Mouse (Mus musculus) cerebellum, postnatal 4 days (tissue): ENCODE measurements around the gene Ubxn1.
A peak's percentile ranks its signal among the peaks of the same experiment; 100 is the strongest.
"Not testable (repeated sequence)": the region's sequence is repeated elsewhere in the genome, so short reads cannot be mapped to it uniquely, and the experiment has no call there.

Source experiments
- DNase-seq, 2 experiments: peaks; one replicate each; pipeline ENCODE4 v3.0.0; 2022; ENCODE audit warnings: low spot score in 2 of 2, mixed read lengths in 1 of 2

Gene Ubxn1

DNA sequence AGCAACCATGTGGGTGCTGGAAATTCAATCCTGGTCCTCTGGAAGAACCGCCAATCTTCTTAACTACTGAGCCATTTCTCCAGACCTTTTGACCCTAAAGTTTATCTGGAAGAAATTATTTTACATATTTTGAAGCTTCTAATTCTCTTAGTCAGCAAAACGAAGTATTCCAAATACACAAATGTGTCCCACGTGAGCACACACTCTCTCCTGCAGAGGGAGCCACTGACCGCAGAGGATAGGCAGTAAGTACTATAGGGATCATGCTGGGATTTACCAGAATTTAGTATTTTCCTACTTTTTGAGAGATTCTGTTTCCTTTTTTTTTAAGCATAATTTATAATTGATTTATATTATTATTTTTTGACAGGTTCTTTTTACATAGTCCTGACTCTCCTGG, 13.6 kb upstream of the Ubxn1 start:
- no peak for DNase-seq

DNA sequence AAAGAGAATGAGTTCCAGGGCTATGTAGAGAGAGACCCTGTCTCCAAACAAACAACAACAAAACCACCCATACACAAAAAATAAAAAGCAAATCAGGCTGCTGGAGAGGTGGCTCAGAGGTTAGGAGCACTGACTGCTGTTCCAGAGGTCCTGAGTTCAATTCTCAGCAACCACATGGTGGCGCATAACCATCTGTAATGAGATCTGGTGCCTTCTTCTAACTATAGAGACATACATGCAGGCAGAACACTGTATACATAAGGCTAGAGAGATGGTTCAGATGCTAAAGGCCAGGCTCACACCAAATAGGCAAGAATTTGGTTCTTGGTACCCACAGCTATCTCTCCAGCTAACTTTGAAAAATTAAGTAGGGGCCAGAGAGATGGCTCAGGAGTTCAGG, 12.3 kb upstream of the Ubxn1 start:
- DNase-seq, result no peak

DNA sequence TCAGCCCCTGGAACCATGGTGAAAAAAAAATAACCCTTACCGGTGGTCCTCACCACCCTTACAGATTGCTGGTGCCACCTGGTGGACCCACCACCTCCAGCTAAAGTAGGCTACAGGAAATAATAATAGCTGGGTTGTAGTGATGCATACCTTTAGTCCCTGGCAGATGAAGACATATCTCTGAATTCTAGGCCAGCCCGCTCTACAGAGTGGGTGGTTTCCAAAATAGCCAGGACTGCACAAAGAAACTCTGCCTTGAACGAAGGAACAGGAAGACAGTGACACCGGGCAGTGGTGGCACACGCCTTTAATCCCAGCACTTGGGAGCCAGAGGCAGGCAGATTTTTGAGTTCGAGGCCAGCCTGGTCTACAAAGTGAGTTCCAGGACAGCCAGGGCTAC, 7.0 kb upstream of the Ubxn1 start:
- DNase-seq, result no peak

DNA sequence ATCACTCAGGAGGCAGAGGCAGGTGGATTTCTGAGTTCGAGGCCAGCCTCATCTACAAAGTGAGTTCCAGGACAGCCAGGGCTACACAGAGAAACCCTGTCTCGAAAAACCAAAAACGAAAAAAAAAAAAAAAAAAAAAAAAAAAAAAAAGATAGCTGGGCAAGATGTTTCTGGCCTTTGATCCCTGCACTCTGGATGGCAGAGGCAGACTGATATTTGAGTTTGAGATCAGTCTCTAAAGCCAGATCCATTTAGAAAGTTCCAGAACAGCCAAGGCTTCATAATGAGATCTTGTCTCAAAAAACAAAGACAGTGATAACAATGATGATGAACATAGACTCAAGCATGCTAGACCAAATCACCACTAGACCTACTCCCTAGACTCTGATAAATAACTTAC, 915 bp upstream of the Ubxn1 start:
- DNase-seq, result not testable (repeated sequence)

DNA sequence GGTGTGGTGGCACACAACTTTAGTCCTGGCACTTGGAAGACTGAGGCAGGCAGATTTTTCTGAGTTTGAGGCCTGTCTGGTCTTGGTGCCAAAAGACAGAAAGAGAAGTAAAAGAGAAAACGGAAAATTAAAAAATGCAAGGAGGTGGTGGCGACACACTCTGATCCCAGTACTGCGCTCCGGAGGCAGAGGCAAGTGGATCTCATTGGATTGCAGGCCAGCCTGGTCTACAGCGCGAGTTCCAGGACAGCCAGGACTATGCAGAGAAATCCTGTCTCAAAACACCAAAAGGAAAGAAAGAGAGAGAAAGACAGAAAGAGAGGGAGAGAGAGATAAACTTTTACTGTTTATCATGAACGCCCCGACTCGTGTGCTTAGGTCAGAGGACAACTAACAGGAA, 458 bp upstream of the Ubxn1 start:
- DNase-seq, result no peak

DNA sequence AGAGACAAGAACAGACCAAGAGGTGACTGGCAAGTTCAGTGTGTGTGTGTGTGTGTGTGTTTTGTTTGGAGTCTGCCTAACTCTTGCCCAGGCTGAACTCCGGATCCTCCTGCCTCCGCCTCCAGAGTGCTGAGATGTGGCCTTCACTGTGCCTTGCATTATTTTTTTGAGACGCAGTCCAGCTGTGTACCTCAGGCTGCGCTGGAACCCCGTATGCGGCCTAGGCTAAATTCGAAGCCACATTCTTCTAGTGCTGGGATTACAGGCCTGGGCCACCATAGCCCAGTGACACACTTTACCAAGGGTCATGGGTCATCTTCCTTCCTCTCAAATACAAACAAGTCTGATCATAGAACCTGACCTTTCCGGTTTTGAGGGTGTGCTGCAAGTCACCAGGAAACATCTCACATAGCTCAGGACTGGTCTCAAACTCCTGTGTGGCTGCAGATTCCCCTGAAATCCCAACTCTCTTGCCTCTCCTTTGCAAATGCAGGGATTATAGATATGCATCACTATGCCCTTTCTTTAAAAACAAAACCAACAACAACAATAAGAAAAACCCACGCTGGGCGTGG, 1.1 kb downstream of the Ubxn1 start:
- no peak for DNase-seq

DNA sequence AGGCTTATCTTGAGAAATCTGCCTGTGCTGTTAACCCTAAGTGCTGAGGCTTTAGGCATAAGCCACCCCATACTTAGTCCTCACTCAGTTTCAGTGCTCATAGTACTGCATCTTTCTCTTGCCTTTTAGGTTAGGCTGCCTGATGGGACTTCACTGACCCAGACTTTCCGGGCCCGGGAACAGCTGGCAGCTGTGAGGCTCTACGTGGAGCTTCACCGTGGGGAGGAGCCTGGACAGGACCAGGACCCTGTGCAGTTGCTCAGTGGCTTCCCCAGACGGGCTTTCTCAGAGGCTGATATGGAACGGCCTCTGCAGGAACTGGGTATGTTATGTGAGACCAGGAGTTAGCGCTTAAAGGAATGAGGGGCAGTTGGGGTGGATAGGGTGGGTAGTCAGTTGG, 3.7 kb downstream of the Ubxn1 start:
- DNase-seq, result no peak

DNA sequence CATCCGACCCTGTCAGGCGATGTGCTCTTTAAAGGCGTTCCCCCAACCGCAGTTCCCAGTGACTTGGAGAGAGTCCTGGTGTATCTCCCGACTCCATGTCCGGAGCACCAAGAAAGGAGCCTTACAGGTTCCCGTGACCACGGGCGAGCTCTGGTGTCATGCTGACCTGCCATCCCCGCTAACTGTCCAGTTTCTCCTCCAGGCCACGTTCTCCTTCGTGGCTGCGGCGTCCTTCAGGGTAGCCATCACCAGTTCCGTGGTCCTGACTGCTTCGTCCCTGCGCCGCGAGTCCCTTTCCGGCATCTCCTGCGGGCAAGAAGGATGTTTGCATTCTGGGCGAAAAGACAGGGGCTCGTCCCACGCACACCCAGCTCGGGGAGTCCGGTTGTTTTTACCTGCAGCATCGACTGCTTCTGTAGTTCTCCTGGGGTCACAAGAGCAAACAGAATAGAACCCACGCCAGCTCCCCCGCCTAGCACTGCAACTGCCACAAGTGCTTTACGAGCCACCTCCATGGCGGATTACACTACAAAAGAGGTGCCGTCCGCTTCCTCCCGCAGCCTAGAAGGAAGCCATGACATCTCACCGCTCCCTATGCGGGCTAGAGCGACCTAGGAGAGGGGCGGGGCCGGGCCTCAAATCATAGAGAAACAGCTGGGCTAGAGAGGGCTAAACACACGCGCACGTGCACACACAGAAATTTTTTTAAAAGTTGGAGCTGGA, 9.2 kb downstream of the Ubxn1 start, which contains the start of gene Uqcc3:
Gene Uqcc3 (minus strand): TSS at position 613 of the 723 bp plus-strand sequence.
- DNase-seq, result peak; percentile 73 to 84

DNA sequence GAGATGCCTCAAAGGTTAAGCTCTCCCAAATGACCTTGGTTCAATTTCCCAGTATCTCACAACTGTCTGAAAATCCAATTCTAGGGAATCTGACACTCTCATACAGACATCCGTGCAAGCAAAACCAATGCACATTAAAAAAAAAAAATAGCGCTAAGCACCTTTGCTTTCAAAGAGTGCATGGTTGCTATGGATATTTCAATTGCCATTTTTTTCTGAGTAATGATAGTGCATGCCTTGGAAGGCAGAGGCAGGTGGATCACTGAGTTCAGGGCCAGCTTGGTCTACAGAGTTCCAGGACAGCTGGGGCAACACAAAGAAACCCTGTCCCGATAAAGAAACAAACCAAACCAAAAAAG, 9.7 kb downstream of the Ubxn1 start:
- DNase-seq, result no peak

DNA sequence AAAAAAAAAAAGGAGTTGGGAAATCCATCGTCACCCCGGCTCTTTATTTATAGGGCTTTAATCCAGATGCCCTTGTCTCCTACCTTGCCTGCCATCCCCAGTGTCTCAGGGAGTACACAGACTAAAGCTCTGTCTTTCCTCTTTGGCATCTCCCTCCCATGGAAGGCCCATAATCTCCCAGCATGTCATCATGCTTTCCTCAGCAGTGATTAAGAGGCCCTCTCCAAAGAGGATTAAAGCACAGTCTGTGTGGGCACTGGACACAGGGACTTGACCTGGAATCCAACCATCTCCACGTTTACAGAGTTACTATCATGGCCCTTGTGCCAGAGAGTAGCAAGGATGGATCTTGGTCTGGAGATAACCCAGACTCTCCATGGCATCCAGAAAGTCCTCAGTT, 12.3 kb downstream of the Ubxn1 start, which contains the start of the genes Lbhd1 and Gm49403:
Gene Lbhd1 (plus strand): TSS at position 117 of the 400 bp plus-strand sequence.
Gene Gm49403 (plus strand): TSS at position 315 of the 400 bp plus-strand sequence.
- DNase-seq, result no peak

DNA sequence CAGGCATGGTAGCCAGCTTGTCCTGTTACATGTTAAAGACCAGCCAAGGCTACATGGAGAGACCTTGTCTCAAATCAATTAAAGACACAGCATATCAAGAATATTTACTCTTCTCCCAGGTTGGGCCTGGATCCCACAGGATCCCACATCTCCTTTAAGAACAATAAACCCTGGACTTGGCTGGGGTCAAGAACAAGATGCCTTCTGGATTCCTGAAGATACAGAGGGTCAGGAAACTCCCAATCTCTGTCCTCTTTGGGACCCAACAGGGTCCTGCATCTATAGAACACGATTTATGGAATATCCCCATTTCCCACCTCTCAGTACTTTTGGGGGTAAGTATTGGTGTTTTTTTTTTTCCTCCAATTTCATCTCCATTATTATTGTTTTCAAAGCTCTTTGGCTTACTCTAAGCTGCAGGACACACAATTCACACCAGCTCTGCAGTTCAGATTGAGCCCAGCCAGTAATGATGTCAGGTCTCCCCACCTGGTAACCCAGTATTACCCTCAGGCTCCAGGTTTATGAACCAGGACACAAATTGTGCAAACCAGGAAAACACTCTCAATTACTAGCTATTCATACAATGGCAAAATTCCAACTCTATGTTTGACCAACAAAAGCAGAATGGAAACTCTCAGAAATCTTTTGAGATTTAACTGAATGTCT, 15.8 kb downstream of the Ubxn1 start:
- DNase-seq, result no peak

DNA sequence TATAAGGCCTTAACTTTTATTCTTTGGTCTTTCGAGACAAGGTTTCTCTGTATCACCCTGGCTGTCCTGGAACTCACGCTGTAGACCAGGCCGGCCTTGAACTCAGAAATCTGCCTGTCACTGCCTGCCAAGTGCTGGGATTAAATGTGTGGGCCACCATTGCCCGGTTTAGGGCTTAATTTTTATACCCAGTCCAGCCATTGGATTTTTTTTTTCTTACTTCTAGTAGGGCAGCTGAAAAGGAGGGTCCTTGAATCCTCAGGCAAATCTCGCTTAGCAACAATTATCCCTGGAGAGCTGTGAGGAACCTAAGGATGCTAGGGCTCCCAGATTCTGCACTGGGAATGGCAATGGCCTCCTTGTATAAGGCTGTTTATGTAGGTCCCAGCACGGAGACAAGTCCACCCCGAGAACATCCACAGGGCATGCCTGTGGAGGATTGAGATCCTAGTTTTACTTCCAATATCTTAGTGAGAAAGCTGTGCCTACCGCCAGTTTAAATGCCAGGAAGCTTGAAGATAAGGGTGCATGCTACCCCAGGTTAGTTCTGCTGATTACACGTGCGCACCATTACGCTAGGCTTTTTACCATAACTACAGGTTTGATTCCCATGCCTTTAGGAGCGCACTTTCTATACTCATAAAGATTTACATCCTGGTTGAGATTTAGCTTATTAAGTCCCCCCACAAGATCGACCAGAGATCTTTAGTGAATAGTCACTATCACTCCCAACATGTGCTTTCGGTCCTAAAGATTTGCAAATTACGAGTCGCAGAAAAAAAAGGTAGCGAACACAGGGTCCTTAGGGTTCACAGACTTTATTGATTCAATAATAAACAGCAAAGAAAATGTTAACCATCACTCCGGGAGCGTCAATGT, 16.5 kb downstream of the Ubxn1 start:
- DNase-seq, result no peak

DNA sequence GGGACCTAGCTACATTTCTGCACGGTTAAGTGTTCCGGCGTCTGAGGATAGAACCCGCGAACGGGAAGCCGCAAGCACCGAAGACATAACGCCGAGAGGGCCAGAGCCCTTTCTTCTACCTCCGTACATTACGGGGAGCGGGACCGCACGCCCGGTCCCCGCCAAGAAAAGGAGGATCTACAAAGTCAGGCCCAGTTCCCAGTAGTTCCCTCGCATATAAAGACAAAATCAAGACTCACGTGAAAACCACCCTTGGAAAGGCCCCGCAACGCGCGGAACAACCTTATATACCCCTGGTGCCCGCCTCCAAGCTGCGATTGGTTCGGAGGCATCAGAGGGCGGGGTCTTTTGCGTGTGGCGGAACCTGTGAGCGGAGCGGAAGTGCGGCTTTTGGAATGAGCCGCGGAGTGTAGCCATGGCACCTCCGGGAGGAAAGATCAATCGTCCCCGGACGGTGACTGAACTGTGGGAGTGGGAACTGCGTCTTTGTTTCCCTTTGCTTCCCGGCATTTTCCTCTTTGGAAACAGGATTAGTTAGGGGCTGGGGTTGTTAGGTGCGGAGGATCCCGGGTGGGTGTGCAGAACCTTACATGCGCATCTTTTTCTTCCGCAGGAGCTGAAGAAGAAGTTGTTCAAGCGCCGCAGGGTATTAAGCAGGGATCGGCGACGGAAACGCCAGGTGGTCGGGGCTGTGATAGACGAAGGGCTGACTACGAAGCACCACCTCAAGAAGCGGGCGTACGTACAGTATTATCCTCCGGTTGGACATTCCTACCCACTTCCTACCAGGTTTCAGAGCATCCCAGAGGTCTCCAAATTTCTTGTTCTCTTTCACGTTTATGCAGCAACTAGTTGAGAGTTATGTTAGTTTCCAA, 17.5 kb downstream of the Ubxn1 start, which contains the start of the genes 1810009A15Rik and Gm49416:
Gene 1810009A15Rik (plus strand): TSS at position 343 of the 875 bp plus-strand sequence.
Gene Gm49416 (plus strand): TSS at position 416 of the 875 bp plus-strand sequence.
- DNase-seq, result peak; percentile 92 to 94

DNA sequence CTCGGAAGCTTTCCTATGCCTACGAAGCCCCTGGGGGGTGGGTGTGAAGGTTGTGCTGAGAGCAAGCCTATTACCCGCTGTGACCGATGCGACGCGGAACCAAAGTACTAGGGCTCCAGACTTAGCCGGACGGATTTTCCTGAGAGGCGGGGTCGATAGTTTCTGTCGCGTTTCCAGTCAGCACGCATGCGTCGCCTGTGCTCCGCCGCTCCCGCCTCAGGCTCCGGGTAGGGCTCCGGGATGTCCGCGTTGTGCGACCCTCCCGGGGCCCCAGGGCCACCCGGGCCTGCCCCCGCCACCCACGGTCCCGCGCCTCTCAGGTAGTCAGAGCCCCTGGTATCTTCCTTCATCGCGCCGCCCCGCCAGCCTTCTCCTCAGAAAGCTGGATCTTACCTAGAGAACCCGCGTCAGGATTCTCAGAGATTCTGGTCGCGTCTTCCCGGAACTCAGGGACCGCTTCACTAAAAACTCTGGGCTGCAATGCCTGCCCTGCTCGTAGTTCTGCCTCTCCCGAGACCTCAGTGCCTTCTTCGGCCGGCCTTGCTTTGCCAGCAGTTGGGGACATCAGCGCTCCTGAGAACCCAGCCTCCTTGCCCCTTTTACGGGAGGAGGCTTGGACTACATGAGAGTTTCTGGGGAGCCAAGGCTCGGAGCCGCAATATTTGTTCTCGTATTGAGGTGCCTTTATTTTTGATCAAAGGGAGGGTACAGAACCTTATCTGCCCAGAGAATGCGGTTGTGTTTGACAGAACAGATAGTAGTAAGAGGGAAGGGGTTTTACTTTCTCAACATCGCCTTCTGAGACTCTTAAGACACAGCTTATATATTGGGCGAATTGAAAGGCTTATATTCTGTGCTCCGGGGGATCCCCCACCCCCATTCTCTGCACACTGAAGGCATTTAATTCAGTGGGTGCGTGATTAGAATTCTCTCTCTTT, 21.8 kb downstream of the Ubxn1 start, which contains the start of gene Ints5:
Gene Ints5 (plus strand): TSS at position 177 of the 938 bp plus-strand sequence.
- DNase-seq, result peak; percentile 73 to 83

DNA sequence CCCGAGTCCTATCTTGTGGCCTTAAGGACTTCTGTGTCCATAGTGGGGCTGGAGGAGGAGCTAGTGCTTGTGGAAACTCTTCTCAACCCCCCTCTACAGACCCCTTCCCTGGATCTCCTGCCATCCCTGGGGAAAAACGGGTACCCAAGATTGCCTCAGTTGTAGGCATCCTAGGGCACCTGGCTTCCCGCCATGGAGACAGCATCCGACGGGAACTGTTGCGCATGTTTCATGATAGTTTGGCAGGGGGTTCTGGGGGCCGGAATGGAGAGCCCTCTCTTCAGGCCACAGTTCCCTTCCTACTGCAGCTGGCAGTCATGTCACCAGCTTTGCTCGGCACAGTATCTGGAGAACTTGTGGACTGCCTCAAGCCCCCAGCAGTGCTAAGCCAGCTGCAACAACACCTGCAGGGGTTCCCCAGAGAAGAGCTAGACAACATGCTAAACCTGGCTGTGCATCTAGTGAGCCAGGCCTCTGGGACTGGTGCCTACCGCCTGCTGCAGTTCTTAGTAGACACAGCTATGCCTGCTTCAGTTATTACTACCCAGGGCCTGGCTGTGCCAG, 24.2 kb downstream of the Ubxn1 start:
- DNase-seq, result no peak

DNA sequence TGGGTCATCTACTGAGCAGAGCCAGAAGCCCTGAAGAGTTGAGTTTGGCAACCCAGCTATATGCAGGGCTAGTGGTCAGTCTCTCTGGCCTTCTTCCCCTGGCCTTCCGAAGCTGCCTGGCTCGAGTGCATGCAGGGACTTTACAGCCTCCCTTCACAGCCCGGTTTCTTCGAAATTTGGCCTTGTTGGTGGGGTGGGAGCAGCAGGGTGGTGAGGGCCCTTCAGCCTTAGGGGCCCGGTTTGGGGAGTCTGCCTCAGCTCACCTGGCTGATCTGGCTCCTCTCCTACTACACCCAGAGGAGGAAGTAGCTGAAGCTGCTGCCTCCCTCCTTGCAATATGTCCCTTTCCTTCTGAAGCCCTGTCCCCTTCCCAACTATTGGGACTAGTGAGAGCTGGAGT, 24.9 kb downstream of the Ubxn1 start:
- not testable (repeated sequence) for DNase-seq

DNA sequence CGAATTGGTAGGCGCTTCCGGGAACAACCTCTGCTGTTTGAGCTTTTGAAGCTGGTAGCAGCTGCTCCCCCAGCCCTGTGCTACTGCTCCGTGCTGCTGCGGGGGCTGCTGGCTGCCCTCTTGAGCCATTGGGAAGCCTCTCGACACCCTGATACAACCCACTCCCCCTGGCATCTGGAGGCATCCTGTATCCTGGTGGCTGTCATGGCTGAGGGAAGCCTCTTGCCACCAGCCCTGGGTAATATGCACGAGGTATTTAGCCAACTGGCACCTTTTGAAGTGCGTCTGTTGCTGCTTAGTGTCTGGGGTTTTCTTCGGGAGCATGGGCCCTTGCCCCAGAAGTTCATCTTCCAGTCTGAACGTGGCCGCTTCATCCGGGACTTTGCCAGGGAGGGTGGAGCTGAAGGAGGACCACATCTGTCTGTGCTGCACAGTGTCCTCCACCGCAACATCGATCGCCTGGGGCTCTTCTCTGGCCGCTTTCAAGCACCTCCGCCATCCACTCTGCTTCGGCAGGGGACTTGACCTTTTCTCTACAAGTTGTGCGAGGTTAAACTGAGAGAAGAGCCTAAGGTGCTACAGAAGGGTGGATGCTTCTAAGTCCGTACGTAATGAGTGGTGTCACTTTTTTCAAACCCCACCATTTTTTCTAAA, 26.0 kb downstream of the Ubxn1 start:
- DNase-seq, result peak; percentile 24 to 42

DNA sequence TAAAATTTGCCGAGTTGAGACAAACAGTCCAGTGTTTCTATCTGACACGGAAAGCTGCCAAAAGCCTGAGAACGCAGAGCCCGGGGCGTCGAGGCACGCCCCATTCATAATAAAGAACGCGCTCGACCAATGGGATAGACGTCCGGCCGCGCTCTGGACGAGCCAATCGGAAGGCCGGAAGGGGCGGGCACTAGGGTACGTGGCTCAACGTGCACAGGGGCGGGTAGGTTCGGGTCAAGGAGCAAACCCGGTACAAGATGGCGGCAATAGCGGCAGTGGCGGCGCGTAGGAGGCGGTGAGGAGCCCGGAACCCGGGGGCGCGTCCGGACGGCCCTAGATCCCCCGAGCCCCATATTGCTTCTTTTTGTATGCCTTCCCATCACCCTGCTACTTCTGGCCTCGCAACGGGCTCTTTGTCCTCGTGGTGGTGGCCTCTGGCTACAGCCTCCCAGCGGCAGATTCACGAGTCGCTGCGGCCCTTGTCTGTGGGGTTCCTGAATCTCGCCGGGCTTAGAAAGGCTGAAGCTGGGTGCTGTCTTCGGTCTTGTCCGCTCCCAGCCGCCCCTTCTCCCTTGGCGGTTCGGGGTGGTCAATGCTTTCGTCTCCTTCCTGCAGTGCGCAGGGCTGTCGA, 26.7 kb downstream of the Ubxn1 start, which contains the start of gene Ganab:
Gene Ganab (plus strand): TSS at position 207 of the 631 bp plus-strand sequence.
- DNase-seq, result peak; percentile 82 to 93
